Mouse (Mus musculus) stomach, postnatal 0 days (tissue): Measurements from ENCODE around the gene Gpatch8. TPM values are rescaled to one million over a fixed set of nuclear protein-coding genes. Genes with fewer than 3 reads are reported as not detected.
A peak's percentile ranks its signal among the peaks of the same experiment; 100 is the strongest.

Experiments
- ATAC-seq: fragments of 200-750 bp; cut with Nextera tagmentation; 2 replicates; pipeline ENCODE4 v1.8.0; 2017; ENCODE audit not compliant: low FRiP score, low TSS enrichment
- DNase-seq: peaks from one replicate; pipeline ENCODE4 v3.0.0-alpha.2; 2016; ENCODE audit warnings: low spot score
- H3K27ac ChIP-seq: fragments of 300-500 bp; sonication (generic); replicated peaks from 2 replicates; pipeline ENCODE4 v1.5.1; 2014; ENCODE audit warnings: mild to moderate bottlenecking, control low read depth
- H3K27me3 ChIP-seq: fragments of 300-500 bp; sonication (generic); 2 replicates; pipeline ENCODE4 v1.6.1; 2014; ENCODE audit warnings: low read length; ENCODE audit not compliant: control insufficient read depth, insufficient read depth
- H3K36me3 ChIP-seq: fragments of 300-500 bp; sonication (generic); 2 replicates; pipeline ENCODE4 v1.6.1; 2014; ENCODE audit warnings: low read length, mixed read lengths; ENCODE audit not compliant: control insufficient read depth, insufficient read depth
- H3K4me1 ChIP-seq: fragments of 300-500 bp; sonication (generic); replicated peaks from 2 replicates; pipeline ENCODE4 v1.6.1; 2014; ENCODE audit warnings: antibody characterized with exemption; ENCODE audit not compliant: control insufficient read depth, insufficient read depth
- H3K4me2 ChIP-seq: fragments of 300-500 bp; sonication (generic); replicated peaks from 2 replicates; pipeline ENCODE4 v1.6.1; 2014; ENCODE audit warnings: low read depth, mild to moderate bottlenecking, control low read depth, moderate library complexity
- H3K4me3 ChIP-seq: fragments of 300-500 bp; sonication (generic); 2 replicates; pipeline ENCODE4 v1.5.1; 2014; ENCODE audit warnings: low read depth, low read length, control low read depth
- H3K9ac ChIP-seq: fragments of 300-500 bp; sonication (generic); 2 replicates; pipeline ENCODE4 v1.6.1; 2014; ENCODE audit warnings: mild to moderate bottlenecking, low read length, control low read depth, mixed read lengths
- H3K9me3 ChIP-seq: fragments of 300-500 bp; sonication (generic); 2 replicates; pipeline ENCODE4 v1.6.1; 2016; ENCODE audit warnings: low read length; ENCODE audit not compliant: control insufficient read depth
- CTCF ChIP-seq: IDR thresholded peaks from 2 replicates; pipeline ENCODE4 v1.5.1; 2016; ENCODE audit warnings: antibody characterized with exemption, low read depth, mild to moderate bottlenecking, moderate library complexity
- EP300 ChIP-seq: optimal IDR thresholded peaks from 2 replicates; pipeline ENCODE3; 2016; ENCODE audit warnings: antibody characterized with exemption
- WGBS: fragments of 180-500 bp; shearing (Covaris S2); extraction: QIAGEN DNeasy Blood & Tissue Kit; methylation state at CpG from one replicate; pipeline ENCODE4 v1.1.7; 2014; 5-methylcytosine and 5-hydroxymethylcytosine counted together
- polyA plus RNA-seq: library from polyadenylated mRNA; unstranded; fragments of >200 nt; fragmentation: Nextera tagmentation; extraction: Ambion mirVana; gene quantifications from 2 replicates; pipeline ENCODE4 v1.2.1, GENCODE M21; 2015

Gene Gpatch8
- polyA plus RNA-seq, 1 experiment from 2014 or later, result 16.8 TPM

GRCm38 (mm10) chr11:102599912-102600311, 43.7 kb upstream of the Gpatch8 start:
- 0 out of 2 replicates have a peak, but pooled peaks cover 3% of the 10 kb centered on the region for H3K4me1 ChIP-seq
- no peak overlapping the region for H3K9ac ChIP-seq
- DNase-seq, result no peak
- TF ChIP-seq CTCF, result peak; percentile 62
- no peak for TF ChIP-seq EP300
- no peak overlapping the region for H3K4me3 ChIP-seq
- no peak overlapping the region for H3K4me2 ChIP-seq
- 95% methylated on average over 3 of the region's 3 CpGs for whole genome bisulfite sequencing
- no peak for ATAC-seq
- no peaks in the 10 kb centered on the region for H3K27me3 ChIP-seq
- no peaks in the 10 kb centered on the region for H3K9me3 ChIP-seq
- H3K36me3 ChIP-seq, result no peaks in the 10 kb centered on the region
- H3K27ac ChIP-seq, result no peak overlapping the region

- H3K36me3 ChIP-seq, result no peaks in the 10 kb centered on the region
- H3K4me3 ChIP-seq, result no peak overlapping the region
- H3K27ac ChIP-seq, result peak overlapping the region; percentile 81
- H3K27me3 ChIP-seq, result no peaks in the 10 kb centered on the region
- 0 out of 2 replicates have a peak, but pooled peaks cover 3% of the 10 kb centered on the region for H3K4me1 ChIP-seq
- no peak for DNase-seq
- H3K9me3 ChIP-seq, result no peaks in the 10 kb centered on the region
- TF ChIP-seq EP300 (no peak), CTCF (no peak)
- H3K9ac ChIP-seq, result peak overlapping the region; percentile 13; the same call in 1 of the 2 replicates
- peak; percentile 75; the same call in 1 of the 2 replicates for ATAC-seq
- 9% methylated on average over 4 of the region's 4 CpGs for WGBS
- no peak overlapping the region for H3K4me2 ChIP-seq
Measured at GRCm38 (mm10) chr11:102595341-102595820, 39.2 kb upstream of the Gpatch8 start.

DNA sequence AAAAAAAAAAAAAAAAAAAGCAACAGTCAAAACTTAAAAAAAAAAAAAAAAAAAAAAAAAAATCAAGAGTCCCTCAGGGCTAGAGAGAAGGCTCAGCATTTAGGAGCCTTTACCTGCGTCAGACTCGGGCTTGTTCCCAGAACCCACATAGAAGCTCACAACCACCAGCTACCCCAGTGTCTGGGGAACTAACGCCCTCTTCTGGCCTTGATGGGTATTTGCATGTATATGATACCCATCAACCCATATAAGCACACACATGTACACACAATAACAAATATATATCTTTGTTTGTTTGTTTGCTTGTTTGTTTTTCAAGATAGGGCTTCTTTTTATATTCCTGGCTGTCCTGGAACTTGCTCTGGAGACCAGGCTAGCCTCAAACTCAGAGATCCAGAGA, 31.4 kb upstream of the Gpatch8 start:
- no peak for ATAC-seq
- no peaks in the 10 kb centered on the region for H3K9me3 ChIP-seq
- WGBS, result 83% methylated on average over 3 of the region's 3 CpGs

GRCm38 (mm10) chr11:102586445-102587130, 30.4 kb upstream of the Gpatch8 start:
- no peak overlapping the region for H3K9ac ChIP-seq
- no peaks in the 10 kb centered on the region for H3K9me3 ChIP-seq
- TF ChIP-seq CTCF (peak; percentile 39), EP300 (no peak)
- DNase-seq (no peak), ATAC-seq (no peak)
- H3K27me3 ChIP-seq, result no peaks in the 10 kb centered on the region
- H3K4me3 ChIP-seq, result no peak overlapping the region
- 95% methylated on average over 4 of the region's 4 CpGs for WGBS
- H3K36me3 ChIP-seq, result no peaks in the 10 kb centered on the region
- no peak overlapping the region for H3K27ac ChIP-seq
- H3K4me1 ChIP-seq, result peaks cover 1% of the 10 kb centered on the region
- H3K4me2 ChIP-seq, result no peak overlapping the region

More for the DNA sequence above, 31.4 kb upstream of the Gpatch8 start:
- Histone ChIP-seq H3K27ac (no peak overlapping the region), H3K4me2 (no peak overlapping the region), H3K27me3 (no peaks in the 10 kb centered on the region), H3K4me3 (no peak overlapping the region), H3K36me3 (no peaks in the 10 kb centered on the region), H3K9ac (no peak overlapping the region), H3K4me1 (no peaks in the 10 kb centered on the region; the same call in 1 of the 2 replicates)
- DNase-seq, result no peak
- no peak for TF ChIP-seq EP300
- 0 out of 2 replicates have a peak, but pooled peaks have one; percentile 24 for TF ChIP-seq CTCF

DNA sequence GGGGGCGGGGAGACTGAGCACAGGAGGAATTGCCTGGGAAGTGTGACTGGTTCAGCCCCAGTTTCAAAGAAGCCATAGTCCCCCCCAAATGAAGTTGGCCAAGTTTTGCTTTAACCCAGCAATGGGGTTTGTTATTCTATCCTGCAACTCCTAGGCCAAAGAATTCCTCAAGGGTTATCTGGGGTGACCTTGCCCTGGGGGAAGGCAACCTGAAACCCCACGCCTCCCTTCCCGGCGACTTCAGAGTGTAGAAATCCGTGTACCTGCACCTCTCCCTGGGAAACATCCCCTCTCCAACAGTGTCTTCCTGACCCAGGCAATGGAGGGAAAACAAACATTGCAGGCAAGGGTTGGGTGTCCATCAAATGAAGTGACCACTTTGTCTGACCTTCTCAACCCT, 26.5 kb upstream of the Gpatch8 start:
- Histone ChIP-seq H3K9me3 (no peaks in the 10 kb centered on the region), H3K4me2 (no peak overlapping the region), H3K9ac (no peak overlapping the region), H3K27ac (peak overlapping the region; percentile 66; the same call in 1 of the 2 replicates), H3K36me3 (no peaks in the 10 kb centered on the region), H3K27me3 (no peaks in the 10 kb centered on the region), H3K4me3 (no peak overlapping the region), H3K4me1 (peaks cover 3% of the 10 kb centered on the region)
- ATAC-seq, result no peak
- TF ChIP-seq CTCF, result no peak
- TF ChIP-seq EP300, result no peak
- WGBS, result 28% methylated on average over 5 of the region's 5 CpGs
- DNase-seq, result no peak

DNA sequence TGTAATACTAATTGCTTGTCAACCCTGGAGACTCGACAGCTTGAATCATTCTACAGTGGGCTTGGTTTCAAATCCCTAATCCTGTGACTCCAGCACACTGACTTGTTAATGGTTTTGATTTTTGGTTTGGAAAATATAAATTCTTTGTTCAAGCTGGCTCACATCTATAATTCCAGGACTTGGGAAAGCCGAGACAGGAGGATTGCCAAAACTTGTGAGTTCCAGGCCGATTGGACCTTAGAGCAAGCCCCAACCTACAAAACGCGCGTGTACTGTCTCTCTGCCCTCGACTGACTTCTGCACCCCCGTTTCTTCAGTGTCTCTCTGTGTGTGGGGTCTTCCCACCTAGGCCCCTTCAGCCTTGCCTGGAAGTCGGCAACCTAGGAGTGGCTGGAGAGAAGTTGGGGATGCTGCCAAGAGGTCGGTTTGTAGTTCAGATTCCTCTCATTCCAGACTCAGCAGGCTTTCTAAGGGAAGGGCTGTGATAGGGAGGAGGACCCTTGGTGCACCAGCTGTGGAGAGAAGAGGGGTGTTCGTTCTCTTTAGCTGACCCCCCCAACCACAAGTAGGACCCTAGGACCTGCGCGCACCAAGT, 25.9 kb upstream of the Gpatch8 start:
- no peak; the same call in 1 of the 2 replicates for ATAC-seq

More for the DNA sequence above, 25.9 kb upstream of the Gpatch8 start:
- DNase-seq, result no peak
- Histone ChIP-seq H3K9ac (no peak overlapping the region), H3K4me1 (peaks cover 3% of the 10 kb centered on the region), H3K36me3 (no peaks in the 10 kb centered on the region), H3K27ac (peak overlapping the region; percentile 66), H3K27me3 (no peaks in the 10 kb centered on the region), H3K9me3 (no peaks in the 10 kb centered on the region), H3K4me3 (no peak overlapping the region), H3K4me2 (no peak overlapping the region)
- TF ChIP-seq EP300, result no peak
- TF ChIP-seq CTCF, result no peak
- 13% methylated on average over 11 of the region's 13 CpGs for WGBS
